Mouse (Mus musculus) small intestine, adult 2 months (tissue): ENCODE results near the gene Rps6kc1. TPM values are rescaled to one million over a fixed set of nuclear protein-coding genes. Genes with fewer than 3 reads are reported as not detected.

Source experiments
- H3K27ac ChIP-seq: fragments of 200-500 bp; 2 replicates; pipeline ENCODE4 v1.5.1; 2012; ENCODE audit warnings: low read depth, low read length, control low read depth, inconsistent platforms; ENCODE audit not compliant: insufficient read depth
- H3K27me3 ChIP-seq: fragments of 200-500 bp; 2 replicates; pipeline ENCODE4 v1.6.1; 2012; ENCODE audit warnings: mild to moderate bottlenecking, moderate library complexity, low read length, inconsistent platforms; ENCODE audit not compliant: control insufficient read depth, insufficient read depth
- H3K36me3 ChIP-seq: fragments of 200-500 bp; 2 replicates; pipeline ENCODE4 v1.6.1; 2012; ENCODE audit warnings: mild to moderate bottlenecking, low read length, control low read depth, inconsistent platforms; ENCODE audit not compliant: control insufficient read depth, insufficient read depth
- H3K4me1 ChIP-seq: fragments of 200-500 bp; 2 replicates; pipeline ENCODE4 v1.6.1; 2012; ENCODE audit warnings: low read length, inconsistent platforms, mixed read lengths; ENCODE audit not compliant: control insufficient read depth, insufficient read depth, insufficient read length
- H3K4me3 ChIP-seq: fragments of 200-500 bp; 2 replicates; pipeline ENCODE4 v1.5.1; 2012; ENCODE audit warnings: low read depth, mild to moderate bottlenecking, control low read depth, inconsistent platforms, low read length, moderate library complexity
- CTCF ChIP-seq: fragments of 200-500 bp; IDR thresholded peaks from 2 replicates; pipeline ENCODE4 v1.5.1; 2012; ENCODE audit warnings: low read depth, mild to moderate bottlenecking, control low read depth, inconsistent platforms, low read length, moderate library complexity, mixed read lengths; ENCODE audit not compliant: insufficient replicate concordance, insufficient read length; ENCODE audit errors: extremely low read depth
- POLR2A ChIP-seq: fragments of 200-500 bp; IDR thresholded peaks from 2 replicates; pipeline ENCODE4 v1.6.1; 2012; ENCODE audit warnings: low read depth, mild to moderate bottlenecking, control low read depth, inconsistent platforms, low read length, moderate library complexity
- WGBS: fragments of 180-500 bp; shearing (Covaris S2); methylation state at CpG from one replicate; pipeline ENCODE4 v1.1.7; 2018; 5-methylcytosine and 5-hydroxymethylcytosine counted together
- polyA plus RNA-seq: library from polyadenylated mRNA; depleted of rRNA; stranded (reverse); fragments of >200 nt; gene quantifications from 2 replicates; pipeline ENCODE4 v1.2.3, GENCODE M21; 2012

Rps6kc1 gene
- polyA plus RNA-seq, 1 experiment: 7.1 TPM

GRCm38 (mm10) chr1:190904136-190904535, 7.4 kb downstream of the Rps6kc1 start:
- H3K27me3 ChIP-seq: no peaks in the 10 kb centered on the region

GRCm38 (mm10) chr1:190901082-190901481, 10.5 kb downstream of the Rps6kc1 start:
- no peak overlapping the region for H3K27ac ChIP-seq
- H3K27me3 ChIP-seq: no peaks in the 10 kb centered on the region
- TF ChIP-seq POLR2A: no peak
- TF ChIP-seq CTCF: no peak
- peaks cover 10% of the 10 kb centered on the region; the same call in 1 of the 2 replicates for H3K4me1 ChIP-seq
- H3K4me3 ChIP-seq: no peak overlapping the region
- peaks cover 27% of the 10 kb centered on the region for H3K36me3 ChIP-seq
- 79% methylated on average over 2 of the region's 2 CpGs for WGBS

More at GRCm38 (mm10) chr1:190904136-190904535, 7.4 kb downstream of the Rps6kc1 start:
- peaks cover 2% of the 10 kb centered on the region; the same call in 1 of the 2 replicates for H3K4me1 ChIP-seq
- H3K4me3 ChIP-seq: no peak overlapping the region
- H3K27ac ChIP-seq: no peak overlapping the region
- TF ChIP-seq POLR2A (no peak), CTCF (no peak)
- H3K36me3 ChIP-seq: peaks cover 15% of the 10 kb centered on the region
- WGBS: 88% methylated on average over 3 of the region's 3 CpGs

GRCm38 (mm10) chr1:190898899-190899575, 12.5 kb downstream of the Rps6kc1 start:
- no peak overlapping the region for H3K27ac ChIP-seq
- TF ChIP-seq POLR2A: no peak
- TF ChIP-seq CTCF: no peak
- H3K27me3 ChIP-seq: no peaks in the 10 kb centered on the region
- H3K4me3 ChIP-seq: no peak overlapping the region
- 45% methylated on average over 9 of the region's 9 CpGs for WGBS
- peaks cover 10% of the 10 kb centered on the region; the same call in 1 of the 2 replicates for H3K4me1 ChIP-seq
- peaks cover 23% of the 10 kb centered on the region for H3K36me3 ChIP-seq

GRCm38 (mm10) chr1:190898186-190898585, 13.4 kb downstream of the Rps6kc1 start:
- Histone ChIP-seq H3K27ac (no peak overlapping the region), H3K4me1 (peaks cover 10% of the 10 kb centered on the region; the same call in 1 of the 2 replicates), H3K27me3 (no peaks in the 10 kb centered on the region), H3K4me3 (no peak overlapping the region), H3K36me3 (peaks cover 17% of the 10 kb centered on the region)
- 78% methylated on average over 3 of the region's 3 CpGs for WGBS
- no peak for TF ChIP-seq POLR2A
- no peak for TF ChIP-seq CTCF

- no peaks in the 10 kb centered on the region for H3K27me3 ChIP-seq
- H3K27ac ChIP-seq: no peak overlapping the region
- peaks cover 25% of the 10 kb centered on the region for H3K36me3 ChIP-seq
- TF ChIP-seq POLR2A: no peak
- no peak for TF ChIP-seq CTCF
- peaks cover 5% of the 10 kb centered on the region; the same call in 1 of the 2 replicates for H3K4me1 ChIP-seq
- WGBS: 61% methylated on average over 6 of the region's 6 CpGs
- no peak overlapping the region for H3K4me3 ChIP-seq
These were observed 17.9 kb downstream of the Rps6kc1 start for GRCm38 (mm10) chr1:190893559-190894167.

- no peaks in the 10 kb centered on the region for H3K4me1 ChIP-seq
- no peak for TF ChIP-seq CTCF
- no peak for TF ChIP-seq POLR2A
- no peak overlapping the region for H3K4me3 ChIP-seq
- peaks cover 23% of the 10 kb centered on the region for H3K36me3 ChIP-seq
- no peaks in the 10 kb centered on the region for H3K27me3 ChIP-seq
- H3K27ac ChIP-seq: no peak overlapping the region
- 92% methylated on average over 16 of the region's 16 CpGs for WGBS
These were observed 22.9 kb downstream of the Rps6kc1 start for GRCm38 (mm10) chr1:190888646-190889045.

GRCm38 (mm10) chr1:190888031-190888430, 23.5 kb downstream of the Rps6kc1 start:
- H3K4me1 ChIP-seq: no peaks in the 10 kb centered on the region
- 90% methylated on average over 2 of the region's 2 CpGs for WGBS
- no peaks in the 10 kb centered on the region for H3K27me3 ChIP-seq
- no peak for TF ChIP-seq CTCF
- TF ChIP-seq POLR2A: no peak
- no peak overlapping the region for H3K4me3 ChIP-seq
- peaks cover 23% of the 10 kb centered on the region for H3K36me3 ChIP-seq
- H3K27ac ChIP-seq: no peak overlapping the region
